38 mouse cellular contexts compared by ENCODE assay signal in the genomic region with DNA sequence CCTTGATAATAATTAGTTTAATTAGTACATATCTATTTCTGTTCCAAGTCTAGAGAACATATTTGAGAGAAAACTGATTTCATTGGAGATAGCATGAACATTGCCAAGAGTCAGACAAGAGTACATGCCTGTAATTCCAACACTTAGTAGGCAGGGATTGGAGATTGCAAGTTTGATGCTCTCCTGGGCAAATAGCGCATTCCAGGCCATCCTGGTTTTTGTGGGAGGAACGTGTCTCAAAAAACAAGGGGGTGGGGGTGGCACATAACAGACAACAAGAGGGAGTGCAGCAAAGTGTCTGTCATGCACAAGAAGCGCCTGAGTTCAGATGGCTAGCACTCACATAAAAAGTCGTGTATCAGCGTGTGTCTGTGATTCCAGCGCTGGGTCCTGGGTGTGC. TPM values are rescaled to one million over a fixed set of nuclear protein-coding genes. Genes with fewer than 3 reads are reported as not detected.
"Had no signal": no experiment of that assay in that cellular context is flagged by ENCODE, and none has a peak within 500 bp of the region (broad histone marks: within the 10 kb centered on the region; RNA-seq: fewer than 3 reads in every experiment).

No protein-coding gene starts in this region.

- H3K4me3 ChIP-seq: embryonic facial prominence, embryonic 10.5 days; embryonic facial prominence, embryonic 12.5 days; embryonic facial prominence, embryonic 13.5 days; embryonic facial prominence, embryonic 15.5 days; erythroblast, embryonic 14.5 days; forebrain, embryonic 10.5 days; forebrain, embryonic 12.5 days; forebrain, embryonic 13.5 days; forebrain, embryonic 15.5 days; gastrocnemius, adult 2 months; heart, adult 2 months had no signal

- H3K9me3 ChIP-seq: embryonic facial prominence, embryonic 10.5 days; embryonic facial prominence, embryonic 12.5 days; embryonic facial prominence, embryonic 13.5 days; embryonic facial prominence, embryonic 15.5 days; forebrain, embryonic 10.5 days; forebrain, embryonic 12.5 days; forebrain, embryonic 13.5 days; forebrain, embryonic 15.5 days had no signal

- H3K4me2 ChIP-seq: embryonic facial prominence, embryonic 12.5 days; embryonic facial prominence, embryonic 13.5 days; embryonic facial prominence, embryonic 15.5 days; forebrain, embryonic 12.5 days; forebrain, embryonic 13.5 days; forebrain, embryonic 15.5 days had no signal

- H3K27ac ChIP-seq: embryonic facial prominence, embryonic 10.5 days; embryonic facial prominence, embryonic 12.5 days; embryonic facial prominence, embryonic 13.5 days; embryonic facial prominence, embryonic 15.5 days; forebrain, embryonic 10.5 days; forebrain, embryonic 12.5 days; forebrain, embryonic 13.5 days; forebrain, embryonic 15.5 days; heart, adult 2 months had no signal

- H3K9ac ChIP-seq: embryonic facial prominence, embryonic 12.5 days; embryonic facial prominence, embryonic 13.5 days; embryonic facial prominence, embryonic 15.5 days; forebrain, embryonic 12.5 days; forebrain, embryonic 13.5 days; forebrain, embryonic 15.5 days; forebrain, postnatal 0 days had no signal

- DNase-seq: cerebellum, adult 2 months; cerebellum, adult 8-10 months; cerebellum, adult 9-10 months; cerebellum, adult 9-11 months; cerebellum, postnatal 14 days; cerebellum, postnatal 36 days; embryo, embryonic 11 days; forebrain, postnatal 0 days; gastrocnemius, adult 2 months; gastrocnemius, postnatal 10 days; gastrocnemius, postnatal 14 days; gastrocnemius, postnatal 25 days; gastrocnemius, postnatal 36 days; heart, adult 18-20 months; heart, adult 2 months had no signal

- ATAC-seq: forebrain, embryonic 13.5 days; forebrain, embryonic 14.5 days; forebrain, embryonic 15.5 days; forebrain, embryonic 16.5 days; forebrain, postnatal 0 days had no signal

- H3K36me3 ChIP-seq: embryonic facial prominence, embryonic 10.5 days; embryonic facial prominence, embryonic 12.5 days; embryonic facial prominence, embryonic 13.5 days; embryonic facial prominence, embryonic 15.5 days; forebrain, embryonic 10.5 days; forebrain, embryonic 12.5 days; forebrain, embryonic 15.5 days had no signal

- H3K27me3 ChIP-seq: embryonic facial prominence, embryonic 12.5 days; embryonic facial prominence, embryonic 13.5 days; embryonic facial prominence, embryonic 15.5 days; forebrain, embryonic 12.5 days; forebrain, embryonic 13.5 days; forebrain, embryonic 15.5 days had no signal

RNA-seq across cellular contexts. Expression of a gene that starts 4.2 kb away (rescaled TPM):
- polyA plus RNA-seq: erythroblast, embryonic 14.5 days had no signal

RNA-seq across cellular contexts. Expression of a gene that starts 28.2 kb away (rescaled TPM):
- total RNA-seq: common myeloid progenitor, adult 5-6 weeks; forebrain, postnatal 0 days; gastrocnemius, adult 18-20 months; gastrocnemius, adult 2 months; gastrocnemius, adult 8-10 months; gastrocnemius, postnatal 10 days; gastrocnemius, postnatal 14 days; gastrocnemius, postnatal 25 days; gastrocnemius, postnatal 36 days; gastrocnemius, postnatal 4 days; granulocyte monocyte progenitor cell, adult 5-6 weeks; heart, adult 18-20 months; heart, adult 2 months; heart, adult 8-10 months had no signal
- polyA plus RNA-seq: cerebellum, adult 2 months; cortical plate, adult 2 months; embryonic facial prominence, embryonic 10.5 days; embryonic facial prominence, embryonic 11.5 days; embryonic facial prominence, embryonic 13.5 days; embryonic facial prominence, embryonic 14.5 days; erythroblast, embryonic 14.5 days; forebrain, embryonic 10.5 days; forebrain, embryonic 11.5 days; forebrain, embryonic 12.5 days; forebrain, embryonic 13.5 days; forebrain, embryonic 14.5 days; forebrain, embryonic 15.5 days; forebrain, embryonic 16.5 days; forebrain, postnatal 0 days; frontal cortex, adult 2 months; gonadal fat pad, adult 2 months; heart, adult 2 months had no signal

RNA-seq across cellular contexts. Expression of a gene that starts 39.6 kb away (rescaled TPM):
- total RNA-seq: common myeloid progenitor, adult 5-6 weeks; forebrain, postnatal 0 days; gastrocnemius, adult 18-20 months; gastrocnemius, adult 2 months; gastrocnemius, adult 8-10 months; gastrocnemius, postnatal 10 days; gastrocnemius, postnatal 14 days; gastrocnemius, postnatal 25 days; gastrocnemius, postnatal 36 days; gastrocnemius, postnatal 4 days; granulocyte monocyte progenitor cell, adult 5-6 weeks; heart, adult 18-20 months; heart, adult 2 months; heart, adult 8-10 months had no signal
- polyA plus RNA-seq: cerebellum, adult 2 months; cortical plate, adult 2 months; embryonic facial prominence, embryonic 10.5 days; embryonic facial prominence, embryonic 11.5 days; embryonic facial prominence, embryonic 13.5 days; embryonic facial prominence, embryonic 14.5 days; erythroblast, embryonic 14.5 days; forebrain, embryonic 10.5 days; forebrain, embryonic 11.5 days; forebrain, embryonic 12.5 days; forebrain, embryonic 13.5 days; forebrain, embryonic 14.5 days; forebrain, embryonic 15.5 days; forebrain, embryonic 16.5 days; forebrain, postnatal 0 days; frontal cortex, adult 2 months; gonadal fat pad, adult 2 months; heart, adult 2 months had no signal

RNA-seq across cellular contexts. Expression of a gene that starts 55.9 kb away (rescaled TPM):
- total RNA-seq: common myeloid progenitor, adult 5-6 weeks; forebrain, postnatal 0 days; gastrocnemius, adult 18-20 months; gastrocnemius, adult 2 months; gastrocnemius, adult 8-10 months; gastrocnemius, postnatal 10 days; gastrocnemius, postnatal 14 days; gastrocnemius, postnatal 25 days; gastrocnemius, postnatal 36 days; gastrocnemius, postnatal 4 days; granulocyte monocyte progenitor cell, adult 5-6 weeks; heart, adult 18-20 months; heart, adult 2 months; heart, adult 8-10 months had no signal
- polyA plus RNA-seq: cerebellum, adult 2 months; cortical plate, adult 2 months; embryonic facial prominence, embryonic 10.5 days; embryonic facial prominence, embryonic 11.5 days; embryonic facial prominence, embryonic 13.5 days; embryonic facial prominence, embryonic 14.5 days; embryonic facial prominence, embryonic 15.5 days; erythroblast, embryonic 14.5 days; forebrain, embryonic 10.5 days; forebrain, embryonic 11.5 days; forebrain, embryonic 12.5 days; forebrain, embryonic 13.5 days; forebrain, embryonic 14.5 days; forebrain, embryonic 15.5 days; forebrain, embryonic 16.5 days; forebrain, postnatal 0 days; frontal cortex, adult 2 months; gonadal fat pad, adult 2 months; heart, adult 2 months had no signal
